Mouse (Mus musculus) T-helper 1 cell (primary cell): ENCODE results near the gene Mmp11.

Experiments
- in situ Hi-C: fragments of 300-600 bp; cut with MboI, MseI; formaldehyde crosslinking; loops from one replicate; pipeline ENCODE4 v1.15.1; 2025; ENCODE audit warnings: high pct_unique_total_duplicates

Mmp11 gene

GRCm38 (mm10) chr10:75937851-75938643, 1.8 kb upstream of the Mmp11 start:
- in situ Hi-C loops: no loop called here

DNA sequence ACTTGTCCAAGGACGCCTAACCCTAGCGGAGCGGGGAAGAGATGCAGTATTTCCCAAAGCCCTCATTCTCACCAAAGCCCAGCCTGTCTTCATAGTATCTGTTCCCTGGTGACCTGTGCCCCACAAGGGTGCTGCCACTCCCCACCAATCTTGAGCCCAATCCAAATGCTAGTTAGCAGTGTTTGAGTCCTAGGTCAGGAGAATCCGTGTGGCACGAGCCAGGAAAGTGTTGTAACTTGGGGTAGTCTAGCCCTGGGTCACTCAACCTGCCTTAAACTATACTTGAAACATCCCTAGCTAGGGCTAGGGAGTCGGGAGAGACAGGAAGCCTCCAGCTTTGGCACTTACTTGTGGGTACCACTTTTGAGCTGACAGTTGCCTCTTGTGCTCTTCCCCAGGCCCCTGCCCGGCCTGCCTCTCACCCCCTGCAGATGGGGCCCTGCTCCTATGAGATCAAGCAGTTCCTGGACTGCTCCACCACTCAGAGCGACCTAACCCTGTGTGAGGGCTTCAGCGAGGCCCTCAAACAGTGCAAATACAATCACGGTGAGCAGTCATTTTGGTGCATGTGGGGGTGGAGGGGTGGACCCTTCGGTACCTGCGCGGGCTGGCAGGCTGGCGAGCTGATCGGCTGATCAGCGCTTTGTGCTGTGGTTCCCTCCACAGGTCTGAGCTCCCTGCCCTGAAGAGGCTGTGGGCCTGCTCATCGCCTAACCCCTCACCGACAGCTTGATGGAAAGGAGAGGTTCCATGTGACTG, 792 bp upstream of the Mmp11 start:
- in situ Hi-C loops: no loop called here

- in situ Hi-C loops: no loop called here
Measured at GRCm38 (mm10) chr10:75934991-75935390, 1.3 kb downstream of the Mmp11 start.

DNA sequence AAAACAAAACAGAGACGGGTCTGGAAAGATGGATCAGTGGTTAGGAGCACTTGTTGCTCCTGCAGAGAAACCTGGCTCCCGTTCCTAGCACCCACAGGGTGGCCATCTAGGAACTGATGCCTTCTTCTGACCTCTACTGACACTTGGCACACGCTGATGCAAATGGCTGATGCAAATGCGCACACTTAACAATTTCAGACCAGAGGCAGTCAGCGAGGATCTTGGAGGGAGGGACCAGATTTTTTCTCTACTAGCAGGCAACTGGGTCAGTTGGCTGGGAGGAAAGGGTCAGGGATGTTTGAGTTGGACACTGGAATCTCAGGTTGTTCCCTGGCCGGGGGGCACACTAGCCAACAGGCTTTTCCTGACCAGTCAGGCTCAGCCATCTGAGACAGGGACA, 3.4 kb downstream of the Mmp11 start, which contains the start of gene Chchd10:
TSS of gene Chchd10 (plus strand) at position 240 of the 400 bp plus-strand sequence.
- in situ Hi-C loops: no loop called here

DNA sequence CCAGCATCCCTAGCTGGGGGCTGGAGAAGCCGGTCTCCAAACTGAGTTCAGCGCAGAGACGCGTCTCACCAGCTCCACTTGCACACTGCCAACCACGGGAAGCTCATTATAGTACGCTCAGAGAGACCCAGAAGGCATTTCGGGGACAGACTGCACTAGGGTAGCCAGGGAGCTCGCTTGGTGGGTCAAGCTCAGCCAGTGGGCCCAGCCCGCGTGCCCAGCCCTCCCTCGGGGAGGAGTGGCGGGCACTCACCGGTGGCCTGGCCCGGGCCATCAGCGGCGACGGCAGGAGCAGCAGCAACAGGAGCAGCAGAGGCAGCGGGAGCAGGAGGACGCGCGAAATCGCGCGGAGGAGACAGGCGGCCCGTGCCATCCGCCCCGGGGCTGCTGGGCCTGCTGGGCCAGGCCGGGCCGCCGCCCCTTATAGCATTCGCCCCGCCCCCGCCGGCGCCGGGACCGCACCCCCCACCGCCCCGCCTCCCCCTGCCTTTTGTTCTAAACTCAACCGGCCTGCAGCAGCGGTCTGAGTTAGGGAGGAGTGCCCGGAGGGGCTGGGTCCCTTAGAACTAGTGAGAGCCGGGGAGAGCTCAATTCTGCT, 4.1 kb downstream of the Mmp11 start:
- in situ Hi-C loops: no loop called here

GRCm38 (mm10) chr10:75931311-75931710, 5.0 kb downstream of the Mmp11 start:
- in situ Hi-C loops: no loop called here

DNA sequence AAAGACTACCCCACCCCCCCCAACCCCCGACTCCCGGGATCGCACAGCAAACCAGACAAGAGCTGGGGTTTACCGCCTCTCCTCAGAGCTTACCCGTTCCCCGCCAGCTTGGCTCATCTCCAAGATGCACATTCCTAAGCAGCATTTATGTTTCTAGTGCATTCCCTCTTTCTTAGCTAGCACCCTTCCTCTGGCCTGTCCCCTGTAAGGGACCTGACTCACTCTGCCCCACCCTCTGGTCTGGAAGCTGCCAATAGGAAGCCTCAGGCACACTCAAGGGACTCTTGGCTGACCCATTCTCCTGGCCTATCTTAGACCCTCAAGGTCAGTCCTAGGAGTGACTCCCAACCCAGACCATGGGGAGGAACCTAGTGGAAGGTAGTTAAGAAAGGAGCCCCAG, 6.0 kb downstream of the Mmp11 start:
- in situ Hi-C loops: no loop called here

DNA sequence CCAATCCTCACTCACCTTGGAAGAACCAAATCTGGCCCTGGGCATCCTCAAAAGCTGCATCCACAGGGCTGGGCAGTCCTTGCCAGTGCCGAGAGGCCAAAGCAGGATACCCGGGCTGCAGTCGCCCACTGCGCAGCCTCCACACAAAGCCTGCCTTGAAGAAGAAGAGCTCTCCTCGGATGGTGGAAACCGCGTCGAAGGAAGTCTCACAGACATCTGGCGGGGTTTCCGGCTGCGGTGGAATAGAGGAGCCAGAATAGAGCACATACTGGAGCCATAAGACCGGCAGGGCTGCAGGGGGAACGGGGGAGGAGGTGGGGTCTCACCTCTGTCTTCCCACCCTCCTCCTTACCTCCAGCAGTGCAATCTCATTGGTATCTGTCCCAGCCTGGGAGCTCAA, 9.9 kb downstream of the Mmp11 start:
- in situ Hi-C loops: no loop called here

GRCm38 (mm10) chr10:75924324-75924723, 12.0 kb downstream of the Mmp11 start:
- in situ Hi-C loops: no loop called here

GRCm38 (mm10) chr10:75921726-75922560, 14.4 kb downstream of the Mmp11 start:
- in situ Hi-C loops: no loop called here

DNA sequence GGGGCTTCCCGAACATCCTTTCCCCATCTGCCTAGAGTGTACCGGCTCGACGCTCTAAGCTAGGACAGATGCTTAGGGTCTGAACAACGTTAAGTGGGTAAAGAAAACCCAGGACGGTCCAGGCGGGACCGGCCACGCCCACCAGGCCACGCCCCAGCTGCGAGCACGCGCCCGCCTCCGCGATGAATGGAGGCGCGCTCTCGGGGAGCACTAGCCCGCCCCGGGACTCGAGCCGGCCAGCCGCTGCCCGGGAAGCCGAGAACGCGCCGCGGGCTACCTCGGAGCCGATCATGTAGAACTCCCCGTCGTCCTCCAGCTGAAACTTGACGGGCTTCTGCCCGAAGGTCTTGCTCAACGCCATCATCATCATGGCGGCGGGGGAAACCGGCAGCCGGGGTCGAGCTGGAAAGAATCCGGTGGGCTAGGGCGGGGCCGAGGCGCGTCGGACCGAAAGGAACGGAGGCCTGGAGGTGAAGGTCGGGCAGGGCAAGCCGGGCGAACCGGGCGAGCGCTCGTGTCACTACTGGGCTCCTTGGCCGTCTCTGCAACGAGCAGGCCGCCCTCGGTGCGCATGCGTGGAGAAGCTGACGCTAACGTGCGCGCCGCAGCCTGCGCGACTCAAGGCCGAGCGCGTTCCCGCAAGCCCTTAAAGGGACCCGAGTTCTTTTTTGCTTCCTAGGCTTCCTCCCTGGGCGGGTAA, 15.1 kb downstream of the Mmp11 start, which contains the start of gene Smarcb1:
TSS of gene Smarcb1 (minus strand) at position 592 of the 700 bp plus-strand sequence.
- in situ Hi-C loops: no loop called here

GRCm38 (mm10) chr10:75919026-75919425, 17.3 kb downstream of the Mmp11 start:
- in situ Hi-C loops: no loop called here

- in situ Hi-C loops: no loop called here
Measured at GRCm38 (mm10) chr10:75916840-75917239, 19.5 kb downstream of the Mmp11 start.

DNA sequence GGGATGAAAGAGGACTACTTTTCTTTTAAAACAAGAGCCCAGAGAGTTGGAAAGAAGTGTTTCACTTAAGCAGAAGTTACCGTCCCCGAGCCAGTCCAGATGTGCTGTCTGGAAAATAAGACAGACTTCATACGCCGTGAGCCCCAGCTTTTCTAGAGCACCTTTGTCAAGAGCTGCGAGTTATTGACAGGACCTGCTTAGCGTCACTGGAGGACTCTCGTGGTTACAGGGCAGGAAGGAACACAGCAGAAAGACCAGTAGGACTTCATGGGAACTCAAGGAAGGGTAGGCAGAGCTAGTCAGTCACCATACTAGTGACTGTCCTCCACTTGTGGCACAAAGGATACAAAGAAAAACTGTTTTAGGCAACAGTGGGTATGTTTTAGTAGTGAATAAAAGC, 20.7 kb downstream of the Mmp11 start:
- in situ Hi-C loops: no loop called here

DNA sequence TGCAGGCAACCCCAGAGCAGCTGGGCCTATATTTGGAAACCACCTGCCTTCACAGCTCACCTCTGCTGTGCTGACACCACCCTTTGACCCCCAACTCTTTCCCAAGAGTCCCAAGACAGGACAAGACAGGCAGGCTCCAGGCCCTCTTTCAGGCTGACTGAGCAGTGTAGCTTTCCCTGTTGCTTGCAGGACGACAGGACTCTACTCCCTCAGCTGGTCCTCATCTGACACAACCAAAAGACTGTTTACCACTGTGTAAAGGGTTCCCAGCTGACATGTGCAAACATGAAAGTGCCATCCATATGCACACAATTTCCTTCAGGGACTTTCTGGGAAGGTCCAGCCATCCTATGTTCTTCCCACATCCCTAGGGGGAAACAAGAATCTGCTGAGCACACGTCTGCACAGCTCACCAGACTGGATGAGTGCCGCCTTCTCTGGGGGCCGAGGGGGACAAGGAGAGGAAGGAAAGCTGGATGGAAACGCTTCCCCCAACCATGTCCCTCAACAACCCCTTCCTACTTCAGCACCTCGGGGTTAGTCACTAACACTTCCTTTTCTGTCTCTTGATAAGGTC, 23.2 kb downstream of the Mmp11 start:
- in situ Hi-C loops: no loop called here

GRCm38 (mm10) chr10:75910698-75911097, 25.6 kb downstream of the Mmp11 start:
- in situ Hi-C loops: no loop called here

DNA sequence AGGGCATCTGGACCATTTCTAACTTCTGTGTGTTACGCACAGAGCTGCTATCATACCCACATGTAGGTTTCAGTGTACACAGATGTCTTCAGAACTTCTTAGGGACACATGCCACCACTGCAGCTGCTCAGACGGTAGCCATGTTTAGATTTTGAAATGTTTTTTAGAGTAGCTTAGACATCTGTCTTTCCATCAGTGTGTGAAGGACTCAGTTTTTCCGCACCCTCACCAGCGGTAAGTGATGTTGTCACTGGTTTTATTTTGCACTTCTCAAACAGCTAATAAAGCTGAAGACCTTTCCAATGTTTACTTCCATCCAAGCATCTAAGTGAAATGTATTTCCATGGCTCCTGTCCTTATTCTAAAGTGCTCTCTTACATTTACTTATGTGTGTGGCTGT, 29.4 kb downstream of the Mmp11 start:
- in situ Hi-C loops: no loop called here

- in situ Hi-C loops: no loop called here
Measured at GRCm38 (mm10) chr10:75904391-75904790, 31.9 kb downstream of the Mmp11 start.

DNA sequence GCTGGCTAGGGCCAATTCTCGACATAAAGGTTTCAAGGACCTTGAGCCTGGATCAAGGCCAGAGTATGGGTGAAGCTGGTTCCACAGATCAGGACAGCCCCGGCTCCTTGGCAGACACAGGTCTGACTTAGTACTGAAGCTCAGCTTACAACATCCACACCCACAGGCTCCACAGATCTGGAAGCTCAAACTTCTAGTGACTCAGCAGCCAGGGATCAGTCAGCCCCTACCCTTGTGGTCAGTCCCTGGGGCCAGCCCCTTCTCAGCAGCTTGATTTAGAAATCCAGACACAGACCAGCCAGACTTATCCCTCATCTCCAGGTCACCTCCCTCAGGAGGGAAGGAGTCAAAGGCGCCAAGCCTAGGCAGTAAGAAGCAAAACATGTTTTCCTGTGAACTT, 37.5 kb downstream of the Mmp11 start:
- in situ Hi-C loops: no loop called here

- in situ Hi-C loops: no loop called here
Measured at GRCm38 (mm10) chr10:75898039-75898564, 38.2 kb downstream of the Mmp11 start.
